Mouse (Mus musculus) liver, embryonic 14.5 days (tissue): ENCODE results near the gene Hsd17b13. TPM values are rescaled to one million over a fixed set of nuclear protein-coding genes. Genes with fewer than 3 reads are reported as not detected.
A peak's percentile ranks its signal among the peaks of the same experiment; 100 is the strongest.

Source experiments
- ATAC-seq: fragments of 200-750 bp; cut with Nextera tagmentation; 2 replicates; pipeline ENCODE4 v1.8.0; 2017; ENCODE audit warnings: moderate number of reproducible peaks, mild to moderate bottlenecking, moderate library complexity; ENCODE audit not compliant: insufficient read depth
- DNase-seq, 3 experiments: peaks; one replicate each; pipeline ENCODE4 v3.0.0-alpha.2; 2012 to 2013; ENCODE audit warnings: low read depth in 3 of 3, low spot score in 3 of 3
- H3K27ac ChIP-seq: fragments of 300-500 bp; sonication (generic); 2 replicates; pipeline ENCODE4 v1.5.1; 2014; ENCODE audit warnings: moderate library complexity, mild to moderate bottlenecking, control low read depth, inconsistent platforms
- H3K27me3 ChIP-seq: fragments of 300-500 bp; sonication (generic); 2 replicates; pipeline ENCODE4 v1.6.1; 2014; ENCODE audit warnings: mild to moderate bottlenecking, low read length, moderate library complexity; ENCODE audit not compliant: control insufficient read depth, insufficient read depth
- H3K36me3 ChIP-seq: fragments of 300-500 bp; sonication (generic); replicated peaks from 2 replicates; pipeline ENCODE4 v1.6.1; 2014; ENCODE audit warnings: low read depth; ENCODE audit not compliant: control insufficient read depth, insufficient read depth
- H3K4me1 ChIP-seq, 2 experiments: fragments of 200-500 bp in 1 of 2; fragments of 300-500 bp in 1 of 2; sonication (generic) in 1 of 2; replicated peaks; 2 replicates each; pipeline ENCODE4 v1.6.1; 2012 to 2014; ENCODE audit warnings: antibody characterized with exemption in 1 of 2, inconsistent platforms in 1 of 2, low read length in 1 of 2; ENCODE audit not compliant: control insufficient read depth in 2 of 2, insufficient read depth in 2 of 2
- H3K4me2 ChIP-seq: fragments of 300-500 bp; sonication (generic); 2 replicates; pipeline ENCODE4 v1.6.1; 2014; ENCODE audit warnings: low read depth, mild to moderate bottlenecking, control low read depth, moderate library complexity
- H3K4me3 ChIP-seq, 2 experiments: fragments of 200-500 bp in 1 of 2; fragments of 300-500 bp in 1 of 2; sonication (generic) in 1 of 2; 2 replicates each; pipeline ENCODE4 v1.5.1; 2012 to 2014; ENCODE audit warnings: low read depth in 2 of 2, low read length in 2 of 2, mild to moderate bottlenecking in 2 of 2, control low read depth in 1 of 2, inconsistent platforms in 1 of 2, moderate library complexity in 1 of 2; ENCODE audit not compliant: insufficient read depth in 1 of 2
- H3K9ac ChIP-seq: fragments of 300-500 bp; sonication (generic); replicated peaks from 2 replicates; pipeline ENCODE4 v1.6.1; 2014; ENCODE audit warnings: mild to moderate bottlenecking, control low read depth, moderate library complexity
- H3K9me3 ChIP-seq: fragments of 300-500 bp; sonication (generic); 2 replicates; pipeline ENCODE4 v1.6.1; 2016; ENCODE audit warnings: low read length, mixed read lengths; ENCODE audit not compliant: control insufficient read depth
- CTCF ChIP-seq: IDR thresholded peaks from 2 replicates; pipeline ENCODE4 v1.5.1; 2016; ENCODE audit warnings: antibody characterized with exemption, low read depth, control low read depth
- EP300 ChIP-seq: IDR thresholded peaks from 2 replicates; pipeline ENCODE4 v1.6.1; 2016; ENCODE audit warnings: antibody characterized with exemption, low read depth
- WGBS: fragments of 180-500 bp; shearing (Covaris S2); extraction: QIAGEN DNeasy Blood & Tissue Kit; methylation state at CpG from one replicate; pipeline ENCODE4 v1.1.7; 2014; ENCODE audit not compliant: insufficient replicate concordance; 5-methylcytosine and 5-hydroxymethylcytosine counted together
- polyA plus RNA-seq, 2 experiments: library from polyadenylated mRNA; depleted of rRNA in 1 of 2; stranded (reverse) in 1 of 2; unstranded in 1 of 2; fragments of >200 nt; fragmentation: Nextera tagmentation in 1 of 2; extraction: Ambion mirVana in 1 of 2; gene quantifications; 2 replicates each; pipeline versions ENCODE4 v1.2.1 to v1.2.3; 2012 to 2014

The Hsd17b13 gene
- polyA plus RNA-seq, 2 experiments, result 5.3 to 10.9 TPM

- no peak overlapping the region for H3K4me2 ChIP-seq
- H3K9ac ChIP-seq, result no peak overlapping the region
- H3K27me3 ChIP-seq, result no peaks in the 10 kb centered on the region
- WGBS, result 69% methylated on average over 5 of the region's 5 CpGs
- no peaks in the 10 kb centered on the region for H3K9me3 ChIP-seq
- no peak overlapping the region for H3K27ac ChIP-seq
- ATAC-seq (no peak), DNase-seq (no peak)
- TF ChIP-seq CTCF (no peak), EP300 (no peak)
- H3K36me3 ChIP-seq, result no peaks in the 10 kb centered on the region
- H3K4me1 ChIP-seq, result peaks cover 0 to 2% of the 10 kb centered on the region in 2 experiments; a peak in 1 of 4 replicates
- no peak overlapping the region for H3K4me3 ChIP-seq
These were observed 30.6 kb upstream of the Hsd17b13 start for GRCm38 (mm10) chr5:104007801-104008200.

- no peak overlapping the region for H3K27ac ChIP-seq
- H3K9me3 ChIP-seq, result no peaks in the 10 kb centered on the region
- no peaks in the 10 kb centered on the region for H3K27me3 ChIP-seq
- H3K4me2 ChIP-seq, result no peak overlapping the region
- peaks cover 0 to 2% of the 10 kb centered on the region in 2 experiments; a peak in 1 of 4 replicates for H3K4me1 ChIP-seq
- H3K4me3 ChIP-seq, result no peak overlapping the region
- DNase-seq, result no peak
- no peak overlapping the region for H3K9ac ChIP-seq
- 60% methylated on average over 3 of the region's 3 CpGs for WGBS
- no peaks in the 10 kb centered on the region for H3K36me3 ChIP-seq
- ATAC-seq, result no peak
- TF ChIP-seq CTCF (no peak), EP300 (no peak)
These were observed 29.6 kb upstream of the Hsd17b13 start for GRCm38 (mm10) chr5:104006811-104007210.

- Histone ChIP-seq H3K27ac (no peak overlapping the region), H3K4me1 (peaks cover 0 to 2% of the 10 kb centered on the region in 2 experiments; a peak in 1 of 4 replicates), H3K27me3 (no peaks in the 10 kb centered on the region), H3K36me3 (no peaks in the 10 kb centered on the region), H3K4me2 (no peak overlapping the region), H3K9ac (no peak overlapping the region), H3K4me3 (no peak overlapping the region), H3K9me3 (no peaks in the 10 kb centered on the region)
- DNase-seq (no peak), ATAC-seq (no peak)
- TF ChIP-seq EP300 (no peak), CTCF (no peak)
- 65% methylated on average over 2 of the region's 2 CpGs for WGBS
These were observed 26.7 kb upstream of the Hsd17b13 start for GRCm38 (mm10) chr5:104003955-104004354.

GRCm38 (mm10) chr5:104003256-104003931 is 26.2 kb upstream of the Hsd17b13 start:
- DNase-seq (no peak), ATAC-seq (no peak)
- H3K9me3 ChIP-seq, result no peaks in the 10 kb centered on the region
- no peak overlapping the region for H3K27ac ChIP-seq
- no peak for TF ChIP-seq EP300
- no peak for TF ChIP-seq CTCF
- no peak overlapping the region for H3K9ac ChIP-seq
- no peaks in the 10 kb centered on the region for H3K27me3 ChIP-seq
- no peak overlapping the region for H3K4me3 ChIP-seq
- WGBS, result 59% methylated on average over 15 of the region's 15 CpGs
- no peaks in the 10 kb centered on the region for H3K36me3 ChIP-seq
- no peak overlapping the region for H3K4me2 ChIP-seq
- H3K4me1 ChIP-seq, result peaks cover 0 to 2% of the 10 kb centered on the region in 2 experiments; a peak in 1 of 4 replicates

- Histone ChIP-seq H3K9me3 (no peaks in the 10 kb centered on the region), H3K4me3 (no peak overlapping the region), H3K27ac (no peak overlapping the region), H3K4me1 (peaks cover 0 to 2% of the 10 kb centered on the region in 2 experiments; a peak in 1 of 4 replicates), H3K27me3 (no peaks in the 10 kb centered on the region), H3K36me3 (no peaks in the 10 kb centered on the region), H3K9ac (no peak overlapping the region), H3K4me2 (no peak overlapping the region)
- ATAC-seq, result peak; percentile 55; the same call in 1 of the 2 replicates
- TF ChIP-seq EP300 (no peak), CTCF (no peak)
- DNase-seq, result no peak
- WGBS, result 67% methylated on average over 18 of the region's 18 CpGs
These were observed 25.5 kb upstream of the Hsd17b13 start for GRCm38 (mm10) chr5:104002549-104003255.
